Mouse (Mus musculus): ENCODE results near the gene Pradc1. TPM values are rescaled to one million over a fixed set of nuclear protein-coding genes. Genes with fewer than 3 reads are reported as not detected.

The Pradc1 gene
- polyA plus RNA-seq, 1 experiment = 41.5 TPM

DNA sequence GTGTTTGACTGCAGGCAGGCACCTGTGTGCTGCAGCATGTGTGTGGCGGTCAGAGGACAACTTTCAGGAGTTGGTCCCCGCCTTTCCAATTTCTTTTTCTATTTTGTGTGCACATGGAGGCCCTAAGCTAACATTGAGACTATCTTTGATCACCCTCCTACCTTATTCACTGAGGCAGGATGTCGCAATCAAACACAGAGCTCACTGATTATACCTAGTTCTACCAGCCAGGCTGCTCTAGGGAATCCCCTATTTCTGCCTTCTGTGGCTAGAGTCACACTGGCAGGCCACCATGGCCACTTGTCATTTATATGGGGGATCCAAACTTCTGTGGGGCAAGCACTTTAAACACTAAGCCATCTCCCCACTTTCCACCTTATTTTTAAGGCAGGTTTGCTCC is 37.9 kb upstream of the Pradc1 start:
- no peak for TF ChIP-seq CTCF (IDR thresholded peaks at IDR 0.05; ENCODE audit: borderline replicate concordance, control insufficient read depth, extremely low read depth, insufficient read depth, low read length, poor library complexity)
- TF ChIP-seq POLR2A (IDR thresholded peaks at IDR 0.05; ENCODE audit: control insufficient read depth, extremely low read depth, insufficient read depth, low read length, poor library complexity) = no peak
- 86% methylated on average over 3 of the region's 3 CpGs for WGBS
- H3K27me3 ChIP-seq (ENCODE audit: control insufficient read depth, insufficient read depth, low read length) = no peaks in the 10 kb centered on the region

DNA sequence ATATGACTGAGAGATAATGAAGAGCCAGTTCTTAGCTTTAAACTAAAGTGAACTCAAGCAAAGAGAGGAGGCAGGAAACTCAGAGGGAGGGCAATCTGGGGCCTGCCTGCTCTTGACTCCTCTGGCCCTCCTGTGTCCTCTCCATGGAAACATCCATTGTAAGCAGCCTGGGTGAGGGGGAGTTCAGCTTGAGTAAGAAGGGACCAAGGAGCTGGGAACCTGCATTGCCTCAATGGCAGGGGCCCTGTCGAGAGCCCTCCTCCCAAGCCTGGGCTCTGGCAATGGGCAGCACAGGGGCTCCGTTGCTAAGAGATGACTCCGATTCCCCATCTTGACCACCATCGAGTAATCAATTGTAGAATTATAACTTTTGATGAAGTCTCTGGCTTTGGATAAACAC is 36.7 kb upstream of the Pradc1 start:
- WGBS = 88% methylated on average over 4 of the region's 4 CpGs
- TF ChIP-seq CTCF (IDR thresholded peaks at IDR 0.05; ENCODE audit: borderline replicate concordance, control insufficient read depth, extremely low read depth, insufficient read depth, low read length, poor library complexity) (no peak), POLR2A (IDR thresholded peaks at IDR 0.05; ENCODE audit: control insufficient read depth, extremely low read depth, insufficient read depth, low read length, poor library complexity) (no peak)
- H3K27ac ChIP-seq (ENCODE audit: control insufficient read depth, insufficient read depth, low read length) = no peak overlapping the region
- H3K27me3 ChIP-seq (ENCODE audit: control insufficient read depth, insufficient read depth, low read length) = peaks cover 6% of the 10 kb centered on the region; the same call in 1 of the 2 replicates
- no peaks in the 10 kb centered on the region for H3K36me3 ChIP-seq (ENCODE audit: control insufficient read depth, insufficient read depth, low read length)
- no peak overlapping the region for H3K4me3 ChIP-seq (ENCODE audit: control insufficient read depth, insufficient read depth, low read length)
- no peak for DNase-seq
- H3K4me1 ChIP-seq (replicated peaks; ENCODE audit: control insufficient read depth, insufficient read depth, low read length) = no peaks in the 10 kb centered on the region

More for the DNA sequence above, 37.9 kb upstream of the Pradc1 start:
- Histone ChIP-seq H3K4me1 (replicated peaks; ENCODE audit: control insufficient read depth, insufficient read depth, low read length) (no peaks in the 10 kb centered on the region), H3K27ac (ENCODE audit: control insufficient read depth, insufficient read depth, low read length) (no peak overlapping the region), H3K36me3 (ENCODE audit: control insufficient read depth, insufficient read depth, low read length) (no peaks in the 10 kb centered on the region), H3K4me3 (ENCODE audit: control insufficient read depth, insufficient read depth, low read length) (no peak overlapping the region)
- no peak for DNase-seq

DNA sequence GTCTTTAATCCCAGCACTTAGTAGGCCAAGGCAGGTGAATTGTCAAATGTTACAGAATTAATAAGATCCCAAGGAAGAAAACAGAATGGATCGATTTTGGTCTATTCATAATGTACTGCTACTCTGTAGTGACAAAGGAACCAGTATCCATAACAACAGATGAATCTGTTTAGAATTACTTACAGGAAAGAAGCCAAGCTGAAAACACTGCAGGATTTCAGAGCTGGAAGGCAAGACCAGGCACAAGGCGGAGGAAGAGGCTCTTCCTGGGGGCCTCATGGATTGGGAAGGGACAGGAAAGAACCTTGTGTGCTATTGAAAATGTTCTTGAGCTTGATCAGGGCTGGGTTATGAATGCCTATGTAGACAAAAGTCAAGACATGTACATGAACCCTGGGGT is 34.0 kb upstream of the Pradc1 start:
- TF ChIP-seq POLR2A (IDR thresholded peaks at IDR 0.05; ENCODE audit: control insufficient read depth, extremely low read depth, insufficient read depth, low read length, poor library complexity) = no peak
- no peak for TF ChIP-seq CTCF (IDR thresholded peaks at IDR 0.05; ENCODE audit: borderline replicate concordance, control insufficient read depth, extremely low read depth, insufficient read depth, low read length, poor library complexity)
- H3K27me3 ChIP-seq (ENCODE audit: control insufficient read depth, insufficient read depth, low read length) = peaks cover 9% of the 10 kb centered on the region; the same call in 1 of the 2 replicates
- no peak for DNase-seq
- no peaks in the 10 kb centered on the region for H3K4me1 ChIP-seq (replicated peaks; ENCODE audit: control insufficient read depth, insufficient read depth, low read length)
- no peak overlapping the region for H3K27ac ChIP-seq (ENCODE audit: control insufficient read depth, insufficient read depth, low read length)
- no peak overlapping the region for H3K4me3 ChIP-seq (ENCODE audit: control insufficient read depth, insufficient read depth, low read length)
- 85% methylated on average over 2 of the region's 2 CpGs for whole genome bisulfite sequencing
- no peaks in the 10 kb centered on the region for H3K36me3 ChIP-seq (ENCODE audit: control insufficient read depth, insufficient read depth, low read length)

DNA sequence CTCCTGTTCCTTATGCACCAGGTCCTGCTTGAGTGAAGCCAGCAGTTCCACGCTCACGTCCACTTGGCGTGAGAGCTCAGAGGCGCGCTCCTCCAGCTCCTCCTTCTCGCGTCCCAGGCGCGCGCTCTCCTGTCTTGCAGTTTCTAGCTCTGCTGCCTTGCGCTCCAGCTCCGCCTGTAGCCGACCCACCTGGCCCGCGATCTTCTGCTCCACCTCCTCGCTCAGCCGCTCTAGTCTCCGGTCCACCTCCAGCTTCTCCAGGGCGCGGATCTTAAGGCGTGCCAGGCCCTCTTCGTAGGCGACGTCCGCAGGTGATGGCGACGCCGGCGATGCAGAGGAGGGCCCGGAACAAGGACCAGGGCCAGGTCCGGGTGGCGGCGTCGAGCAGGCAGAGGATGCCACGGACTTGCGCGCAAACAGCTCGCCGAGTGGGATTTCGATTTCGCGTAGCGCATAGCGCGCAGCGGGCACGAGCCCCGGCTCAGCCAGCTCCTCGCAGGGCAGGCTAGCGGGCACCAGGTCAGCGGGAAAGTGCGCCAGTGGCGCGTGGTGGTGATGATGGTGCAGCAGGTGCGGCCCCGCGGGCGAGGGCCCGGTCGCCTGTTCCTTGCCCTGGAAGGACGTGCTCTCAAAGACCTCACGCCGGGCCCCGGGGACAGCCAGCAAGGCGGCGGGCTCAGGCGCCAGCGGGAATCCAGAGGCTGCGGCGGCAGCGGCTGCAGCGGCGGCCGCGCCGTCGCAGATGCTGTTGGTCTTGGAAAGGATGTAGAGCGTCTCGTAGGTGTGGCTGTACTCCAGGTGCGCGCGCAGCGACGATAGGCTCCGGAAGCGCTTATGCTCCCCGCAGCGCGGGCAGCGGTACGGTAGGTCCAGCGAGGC is 32.3 kb upstream of the Pradc1 start:
- Histone ChIP-seq H3K4me1 (replicated peaks; ENCODE audit: control insufficient read depth, insufficient read depth, low read length) (no peaks in the 10 kb centered on the region), H3K36me3 (ENCODE audit: control insufficient read depth, insufficient read depth, low read length) (no peaks in the 10 kb centered on the region), H3K27ac (ENCODE audit: control insufficient read depth, insufficient read depth, low read length) (no peak overlapping the region), H3K27me3 (ENCODE audit: control insufficient read depth, insufficient read depth, low read length) (peaks cover 9% of the 10 kb centered on the region; the same call in 1 of the 2 replicates), H3K4me3 (ENCODE audit: control insufficient read depth, insufficient read depth, low read length) (no peak overlapping the region)
- WGBS = 8% methylated on average over 92 of the region's 92 CpGs
- TF ChIP-seq POLR2A (IDR thresholded peaks at IDR 0.05; ENCODE audit: control insufficient read depth, extremely low read depth, insufficient read depth, low read length, poor library complexity) = no peak
- TF ChIP-seq CTCF (IDR thresholded peaks at IDR 0.05; ENCODE audit: borderline replicate concordance, control insufficient read depth, extremely low read depth, insufficient read depth, low read length, poor library complexity) = no peak
- no peak for DNase-seq

DNA sequence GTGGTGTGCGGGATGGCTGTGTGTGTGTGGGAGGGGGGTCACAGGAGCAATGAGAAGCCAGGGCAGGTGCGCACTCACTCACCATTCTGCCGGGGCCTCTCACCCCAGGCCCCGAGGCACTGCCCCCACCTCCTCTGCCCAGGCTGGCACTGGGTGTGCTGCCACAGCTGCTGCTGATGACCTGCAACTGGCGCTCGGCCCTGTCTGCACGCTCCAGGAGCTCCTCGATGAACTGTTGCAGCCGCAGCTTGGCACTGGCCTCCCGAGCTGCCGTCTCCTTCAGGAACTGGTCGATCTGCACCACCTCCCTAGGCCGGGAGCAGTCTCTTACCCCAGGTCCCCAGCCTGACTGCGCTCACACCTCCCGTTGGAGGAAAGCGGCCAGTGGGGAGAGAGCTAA is 28.9 kb upstream of the Pradc1 start:
- no peak overlapping the region for H3K27ac ChIP-seq (ENCODE audit: control insufficient read depth, insufficient read depth, low read length)
- TF ChIP-seq POLR2A (IDR thresholded peaks at IDR 0.05; ENCODE audit: control insufficient read depth, extremely low read depth, insufficient read depth, low read length, poor library complexity) = no peak
- H3K4me1 ChIP-seq (replicated peaks; ENCODE audit: control insufficient read depth, insufficient read depth, low read length) = no peaks in the 10 kb centered on the region
- no peak overlapping the region for H3K4me3 ChIP-seq (ENCODE audit: control insufficient read depth, insufficient read depth, low read length)
- 72% methylated on average over 16 of the region's 16 CpGs for WGBS
- no peaks in the 10 kb centered on the region for H3K36me3 ChIP-seq (ENCODE audit: control insufficient read depth, insufficient read depth, low read length)
- no peak for DNase-seq
- H3K27me3 ChIP-seq (ENCODE audit: control insufficient read depth, insufficient read depth, low read length) = peaks cover 9% of the 10 kb centered on the region; the same call in 1 of the 2 replicates

DNA sequence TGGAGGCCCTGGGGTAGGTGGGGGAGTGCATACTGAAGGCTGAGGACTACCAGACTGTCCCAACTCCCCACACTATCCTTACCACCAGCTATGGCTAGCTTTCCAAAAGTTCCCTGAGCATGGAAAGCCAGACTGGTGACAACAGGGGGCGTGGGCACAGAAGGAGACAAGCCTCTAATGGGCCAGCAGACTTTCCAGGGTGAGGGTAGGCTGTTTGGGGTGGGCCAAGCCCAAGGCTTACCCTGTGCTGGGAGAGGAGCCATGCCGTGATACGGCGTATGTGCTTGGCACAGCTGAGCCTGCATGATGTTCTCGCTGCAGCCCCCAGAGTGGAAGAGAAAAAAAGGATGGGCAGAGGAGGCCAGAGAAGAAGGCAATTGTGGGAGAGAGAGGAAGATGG is 28.2 kb upstream of the Pradc1 start:
- Histone ChIP-seq H3K4me3 (ENCODE audit: control insufficient read depth, insufficient read depth, low read length) (no peak overlapping the region), H3K27me3 (ENCODE audit: control insufficient read depth, insufficient read depth, low read length) (peaks cover 9% of the 10 kb centered on the region; the same call in 1 of the 2 replicates)
- WGBS = 85% methylated on average over 5 of the region's 5 CpGs

More for the DNA sequence above, 28.2 kb upstream of the Pradc1 start:
- no peaks in the 10 kb centered on the region for H3K4me1 ChIP-seq (replicated peaks; ENCODE audit: control insufficient read depth, insufficient read depth, low read length)
- no peak for TF ChIP-seq CTCF (IDR thresholded peaks at IDR 0.05; ENCODE audit: borderline replicate concordance, control insufficient read depth, extremely low read depth, insufficient read depth, low read length, poor library complexity)
- no peak for TF ChIP-seq POLR2A (IDR thresholded peaks at IDR 0.05; ENCODE audit: control insufficient read depth, extremely low read depth, insufficient read depth, low read length, poor library complexity)
- H3K36me3 ChIP-seq (ENCODE audit: control insufficient read depth, insufficient read depth, low read length) = no peaks in the 10 kb centered on the region
- no peak overlapping the region for H3K27ac ChIP-seq (ENCODE audit: control insufficient read depth, insufficient read depth, low read length)
- no peak for DNase-seq

Measured in thymus, adult 2 months (tissue).